Mouse (Mus musculus) liver, adult 2 months (tissue): ENCODE data around the gene Trim40.

Experiments used
- CTCF ChIP-seq: fragments of 200-500 bp; IDR thresholded peaks from 2 replicates; pipeline ENCODE4 v1.5.1; 2011; ENCODE audit warnings: low read depth, low read length, control low read depth
- POLR2A ChIP-seq: fragments of 200-500 bp; IDR thresholded peaks from 2 replicates; pipeline ENCODE4 v1.6.1; 2011; ENCODE audit warnings: low read length, control low read depth; ENCODE audit not compliant: insufficient read depth; ENCODE audit errors: extremely low read depth

DNA sequence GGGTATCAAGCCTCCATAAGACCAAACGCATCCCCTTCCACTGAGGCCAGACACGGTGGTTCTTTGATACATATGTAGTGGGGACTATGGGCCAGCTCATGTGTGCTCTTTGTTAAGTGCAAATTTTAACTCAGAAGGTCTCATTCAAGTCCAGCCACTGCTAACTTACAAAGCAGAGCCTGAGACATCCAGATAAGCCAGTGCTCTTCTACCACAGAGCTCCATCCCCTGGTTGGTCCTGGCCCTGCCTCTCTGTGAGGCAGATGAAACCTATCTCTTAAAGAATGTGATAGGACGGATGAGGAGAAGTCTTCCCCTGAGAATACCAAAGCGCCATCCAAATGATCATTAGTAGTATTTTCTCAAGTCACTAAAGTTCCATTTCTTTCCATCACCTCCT, 9.5 kb upstream of the Trim40 start:
- TF ChIP-seq POLR2A (no peak), CTCF (no peak)
